Mouse (Mus musculus): ENCODE results near the gene Pou2f3. TPM values are rescaled to one million over a fixed set of nuclear protein-coding genes. Genes with fewer than 3 reads are reported as not detected.

The Pou2f3 gene
- polyA plus RNA-seq, 1 experiment from 2014 or later, result not detected

DNA sequence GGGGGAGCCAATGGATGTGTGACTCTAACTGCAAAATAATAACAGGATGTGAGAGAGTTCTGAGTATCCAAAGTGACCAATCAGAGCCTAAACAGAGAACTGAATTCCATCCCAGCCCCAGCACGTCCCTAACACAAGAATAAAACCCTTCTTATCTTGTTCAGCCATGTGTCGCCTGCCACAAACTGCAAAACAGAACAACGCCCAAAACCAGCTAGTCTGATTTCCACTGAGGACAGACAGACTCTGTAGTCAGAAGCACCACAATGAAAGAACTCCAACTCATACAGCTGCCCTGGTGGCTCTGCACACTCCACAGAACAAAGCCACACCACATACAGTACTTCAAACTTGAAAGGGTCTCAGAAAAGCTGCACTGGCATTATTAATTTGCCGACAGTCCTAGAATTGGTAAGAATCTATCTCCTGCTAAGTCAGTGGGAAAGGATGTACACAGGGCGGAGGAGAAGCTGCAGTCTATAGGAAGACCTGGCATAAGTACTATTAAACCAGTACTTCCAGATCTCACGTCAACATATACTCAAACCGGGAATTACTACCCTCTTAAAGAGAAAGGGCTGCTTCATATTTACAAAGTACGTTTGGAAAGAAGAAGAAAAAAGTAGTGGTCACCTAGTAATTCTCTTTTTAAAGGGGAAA is 108.1 kb downstream of the Pou2f3 start:
- Histone ChIP-seq H3K36me3 (ENCODE audit: control insufficient read depth, insufficient read depth, low read length) (no peaks in the 10 kb centered on the region), H3K4me3 (ENCODE audit: low read depth, low read length) (no peak overlapping the region), H3K9ac (ENCODE audit: low read depth, low read length) (no peak overlapping the region), H3K27ac (ENCODE audit: low read depth, low read length) (no peak overlapping the region), H3K4me1 (replicated peaks; ENCODE audit: control insufficient read depth, insufficient read depth, low read length) (peaks cover 6% of the 10 kb centered on the region; the same call in 1 of the 2 replicates), H3K4me2 (replicated peaks; ENCODE audit: low read depth, low read length) (no peak overlapping the region), H3K9me3 (ENCODE audit: control insufficient read depth, low read length) (no peaks in the 10 kb centered on the region), H3K27me3 (ENCODE audit: control insufficient read depth, insufficient read depth, low read length) (no peaks in the 10 kb centered on the region)
- 81% methylated on average over 8 of the region's 8 CpGs for WGBS
- ATAC-seq (ENCODE audit: low FRiP score) (no peak), DNase-seq (ENCODE audit: low spot score) (no peak)

- no peak overlapping the region for H3K9ac ChIP-seq (ENCODE audit: low read depth, low read length)
- no peak overlapping the region for H3K27ac ChIP-seq (ENCODE audit: low read depth, low read length)
- ATAC-seq (ENCODE audit: low FRiP score) (no peak), DNase-seq (ENCODE audit: low spot score) (no peak)
- peaks cover 2% of the 10 kb centered on the region; the same call in 1 of the 2 replicates for H3K4me1 ChIP-seq (replicated peaks; ENCODE audit: control insufficient read depth, insufficient read depth, low read length)
- no peaks in the 10 kb centered on the region for H3K27me3 ChIP-seq (ENCODE audit: control insufficient read depth, insufficient read depth, low read length)
- H3K9me3 ChIP-seq (ENCODE audit: control insufficient read depth, low read length), result no peaks in the 10 kb centered on the region
- H3K36me3 ChIP-seq (ENCODE audit: control insufficient read depth, insufficient read depth, low read length), result no peaks in the 10 kb centered on the region
- H3K4me3 ChIP-seq (ENCODE audit: low read depth, low read length), result no peak overlapping the region
- WGBS, result 66% methylated on average over 4 of the region's 4 CpGs
- no peak overlapping the region for H3K4me2 ChIP-seq (replicated peaks; ENCODE audit: low read depth, low read length)
Observed at GRCm38 (mm10) chr9:43098922-43099321, 111.2 kb downstream of the Pou2f3 start.

- Histone ChIP-seq H3K9ac (ENCODE audit: low read depth, low read length) (no peak overlapping the region), H3K36me3 (ENCODE audit: control insufficient read depth, insufficient read depth, low read length) (no peaks in the 10 kb centered on the region), H3K9me3 (ENCODE audit: control insufficient read depth, low read length) (no peaks in the 10 kb centered on the region), H3K4me3 (ENCODE audit: low read depth, low read length) (no peak overlapping the region), H3K27me3 (ENCODE audit: control insufficient read depth, insufficient read depth, low read length) (no peaks in the 10 kb centered on the region), H3K27ac (ENCODE audit: low read depth, low read length) (no peak overlapping the region), H3K4me1 (replicated peaks; ENCODE audit: control insufficient read depth, insufficient read depth, low read length) (0 out of 2 replicates have a peak, but pooled peaks cover 1% of the 10 kb centered on the region), H3K4me2 (replicated peaks; ENCODE audit: low read depth, low read length) (no peak overlapping the region)
- ATAC-seq (ENCODE audit: low FRiP score) (no peak), DNase-seq (ENCODE audit: low spot score) (no peak)
- 92% methylated on average over 3 of the region's 3 CpGs for WGBS
Observed at GRCm38 (mm10) chr9:43097801-43098557, 112.2 kb downstream of the Pou2f3 start.

- H3K9me3 ChIP-seq (ENCODE audit: control insufficient read depth, low read length), result no peaks in the 10 kb centered on the region
- H3K4me1 ChIP-seq (replicated peaks; ENCODE audit: control insufficient read depth, insufficient read depth, low read length), result no peaks in the 10 kb centered on the region
- H3K9ac ChIP-seq (ENCODE audit: low read depth, low read length), result no peak overlapping the region
- ATAC-seq (ENCODE audit: low FRiP score) (no peak), DNase-seq (ENCODE audit: low spot score) (no peak)
- H3K27me3 ChIP-seq (ENCODE audit: control insufficient read depth, insufficient read depth, low read length), result no peaks in the 10 kb centered on the region
- H3K36me3 ChIP-seq (ENCODE audit: control insufficient read depth, insufficient read depth, low read length), result no peaks in the 10 kb centered on the region
- H3K4me2 ChIP-seq (replicated peaks; ENCODE audit: low read depth, low read length), result no peak overlapping the region
- no peak overlapping the region for H3K4me3 ChIP-seq (ENCODE audit: low read depth, low read length)
- H3K27ac ChIP-seq (ENCODE audit: low read depth, low read length), result no peak overlapping the region
Observed at GRCm38 (mm10) chr9:43096337-43096736, 113.8 kb downstream of the Pou2f3 start.

GRCm38 (mm10) chr9:43094828-43095227 is 115.3 kb downstream of the Pou2f3 start:
- no peak overlapping the region for H3K4me3 ChIP-seq (ENCODE audit: low read depth, low read length)
- H3K27ac ChIP-seq (ENCODE audit: low read depth, low read length), result no peak overlapping the region
- H3K36me3 ChIP-seq (ENCODE audit: control insufficient read depth, insufficient read depth, low read length), result no peaks in the 10 kb centered on the region
- H3K4me2 ChIP-seq (replicated peaks; ENCODE audit: low read depth, low read length), result no peak overlapping the region
- H3K4me1 ChIP-seq (replicated peaks; ENCODE audit: control insufficient read depth, insufficient read depth, low read length), result no peaks in the 10 kb centered on the region
- whole genome bisulfite sequencing, result 86% methylated on average over 4 of the region's 4 CpGs
- ATAC-seq (ENCODE audit: low FRiP score) (no peak), DNase-seq (ENCODE audit: low spot score) (no peak)
- H3K9ac ChIP-seq (ENCODE audit: low read depth, low read length), result no peak overlapping the region
- no peaks in the 10 kb centered on the region for H3K27me3 ChIP-seq (ENCODE audit: control insufficient read depth, insufficient read depth, low read length)
- no peaks in the 10 kb centered on the region for H3K9me3 ChIP-seq (ENCODE audit: control insufficient read depth, low read length)

- 88% methylated on average over 3 of the region's 3 CpGs for WGBS
- H3K4me2 ChIP-seq (replicated peaks; ENCODE audit: low read depth, low read length), result no peak overlapping the region
- no peak overlapping the region for H3K27ac ChIP-seq (ENCODE audit: low read depth, low read length)
- no peak overlapping the region for H3K9ac ChIP-seq (ENCODE audit: low read depth, low read length)
- H3K27me3 ChIP-seq (ENCODE audit: control insufficient read depth, insufficient read depth, low read length), result no peaks in the 10 kb centered on the region
- DNase-seq (ENCODE audit: low spot score), result no peak
- ATAC-seq (ENCODE audit: low FRiP score), result no peak
- H3K9me3 ChIP-seq (ENCODE audit: control insufficient read depth, low read length), result no peaks in the 10 kb centered on the region
- H3K4me3 ChIP-seq (ENCODE audit: low read depth, low read length), result no peak overlapping the region
- H3K36me3 ChIP-seq (ENCODE audit: control insufficient read depth, insufficient read depth, low read length), result no peaks in the 10 kb centered on the region
- H3K4me1 ChIP-seq (replicated peaks; ENCODE audit: control insufficient read depth, insufficient read depth, low read length), result no peaks in the 10 kb centered on the region
Observed at GRCm38 (mm10) chr9:43093803-43094202, 116.4 kb downstream of the Pou2f3 start.

DNA sequence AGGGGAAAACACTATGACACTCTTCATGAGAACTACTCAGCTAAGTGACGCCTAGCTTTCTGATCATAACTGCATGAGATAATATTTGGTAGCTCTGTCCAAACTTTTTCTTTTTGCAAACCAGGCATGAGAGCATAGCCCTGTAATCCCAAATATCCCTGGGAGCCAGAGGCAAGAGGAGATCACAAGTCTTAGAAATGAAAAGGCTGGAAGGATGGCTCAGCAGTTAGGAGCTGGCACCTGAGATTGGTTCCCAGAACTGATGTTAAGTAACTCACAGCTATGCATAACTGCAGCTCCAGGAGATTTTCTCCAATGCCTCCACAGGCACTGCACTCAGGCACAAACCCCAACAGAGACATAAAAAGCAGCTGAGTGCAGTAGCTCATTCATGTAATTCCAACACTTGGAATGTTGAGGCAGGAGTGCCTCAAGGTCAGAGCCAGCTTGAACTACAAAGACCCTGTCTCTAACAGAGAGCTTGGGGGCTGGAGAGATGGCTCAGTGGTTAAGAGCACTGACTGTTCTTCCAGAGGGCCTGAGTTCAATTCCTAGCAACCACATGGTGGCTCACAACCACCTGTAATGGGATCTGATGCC is 124.4 kb downstream of the Pou2f3 start:
- ATAC-seq (ENCODE audit: low FRiP score) (no peak), DNase-seq (ENCODE audit: low spot score) (no peak)
- Histone ChIP-seq H3K4me2 (replicated peaks; ENCODE audit: low read depth, low read length) (no peak overlapping the region), H3K36me3 (ENCODE audit: control insufficient read depth, insufficient read depth, low read length) (no peaks in the 10 kb centered on the region), H3K4me1 (replicated peaks; ENCODE audit: control insufficient read depth, insufficient read depth, low read length) (no peaks in the 10 kb centered on the region), H3K27ac (ENCODE audit: low read depth, low read length) (no peak overlapping the region), H3K4me3 (ENCODE audit: low read depth, low read length) (no peak overlapping the region), H3K9ac (ENCODE audit: low read depth, low read length) (no peak overlapping the region), H3K27me3 (ENCODE audit: control insufficient read depth, insufficient read depth, low read length) (no peaks in the 10 kb centered on the region), H3K9me3 (ENCODE audit: control insufficient read depth, low read length) (no peaks in the 10 kb centered on the region)
- WGBS, result 95% methylated on average over 1 of the region's 1 CpGs

GRCm38 (mm10) chr9:43084496-43085362 is 125.4 kb downstream of the Pou2f3 start:
- no peak for DNase-seq (ENCODE audit: low spot score)
- no peak overlapping the region for H3K4me3 ChIP-seq (ENCODE audit: low read depth, low read length)
- H3K27me3 ChIP-seq (ENCODE audit: control insufficient read depth, insufficient read depth, low read length), result no peaks in the 10 kb centered on the region
- no peak overlapping the region for H3K9ac ChIP-seq (ENCODE audit: low read depth, low read length)
- no peaks in the 10 kb centered on the region for H3K4me1 ChIP-seq (replicated peaks; ENCODE audit: control insufficient read depth, insufficient read depth, low read length)
- no peak for ATAC-seq (ENCODE audit: low FRiP score)
- 85% methylated on average over 7 of the region's 7 CpGs for WGBS
- no peak overlapping the region for H3K4me2 ChIP-seq (replicated peaks; ENCODE audit: low read depth, low read length)
- no peak overlapping the region for H3K27ac ChIP-seq (ENCODE audit: low read depth, low read length)
- H3K36me3 ChIP-seq (ENCODE audit: control insufficient read depth, insufficient read depth, low read length), result no peaks in the 10 kb centered on the region
- H3K9me3 ChIP-seq (ENCODE audit: control insufficient read depth, low read length), result no peaks in the 10 kb centered on the region
